Mouse (Mus musculus): Measurements from ENCODE around the gene Prkg1. TPM values are rescaled to one million over a fixed set of nuclear protein-coding genes. Genes with fewer than 3 reads are reported as not detected.

Prkg1 gene
- polyA plus RNA-seq, 1 experiment from 2014 or later: 21.1 TPM

DNA sequence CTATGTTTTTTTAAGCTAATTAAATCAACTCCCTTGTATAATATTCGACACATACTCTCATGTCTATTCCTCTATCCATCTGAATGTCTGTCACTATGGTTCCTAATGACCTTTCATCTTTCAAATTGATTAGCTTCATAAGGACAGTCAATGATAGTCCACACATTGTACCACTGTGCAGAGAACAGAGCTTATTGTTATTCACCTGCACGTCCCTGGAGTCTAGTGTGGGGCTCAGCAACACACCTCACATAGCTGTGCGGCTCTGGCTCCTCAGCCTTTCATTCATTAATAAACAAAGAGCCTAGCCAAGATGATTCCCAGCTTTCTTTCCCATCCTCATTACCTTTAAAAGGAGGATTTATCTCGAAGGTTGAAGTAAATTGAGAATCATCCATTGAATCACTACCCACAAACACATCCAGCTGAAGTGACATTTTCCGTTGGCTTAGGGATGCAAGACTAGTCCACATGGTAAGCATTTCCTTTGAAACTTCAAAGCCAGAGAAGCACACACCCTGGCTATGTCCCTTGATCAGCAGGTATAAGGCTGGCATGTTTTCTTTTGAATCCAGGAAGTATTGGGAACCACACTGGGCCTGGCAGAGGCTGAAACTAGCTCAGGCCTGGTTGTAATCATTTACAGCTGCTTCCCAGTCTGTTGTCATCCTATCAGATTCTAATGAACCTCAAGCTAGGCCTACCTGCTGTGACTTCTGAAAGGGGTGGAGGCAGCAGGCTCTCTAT is 426.3 kb downstream of the Prkg1 start:
- no peak for ATAC-seq (ENCODE audit: insufficient number of reproducible peaks, insufficient read depth, low FRiP score, low read depth)
- Histone ChIP-seq H3K27ac (ENCODE audit: low read length) (no peak overlapping the region), H3K9me3 (ENCODE audit: control insufficient read depth, low read depth, low read length) (no peaks in the 10 kb centered on the region), H3K9ac (replicated peaks; ENCODE audit: low read depth, low read length) (no peak overlapping the region), H3K27me3 (ENCODE audit: control insufficient read depth, insufficient read depth, low read length) (no peaks in the 10 kb centered on the region), H3K4me2 (replicated peaks; ENCODE audit: low read depth, low read length) (no peak overlapping the region), H3K4me3 (ENCODE audit: low read depth, low read length) (no peak overlapping the region), H3K4me1 (ENCODE audit: control insufficient read depth, insufficient read depth, low read length) (no peaks in the 10 kb centered on the region), H3K36me3 (ENCODE audit: control insufficient read depth, insufficient read depth, low read length) (no peaks in the 10 kb centered on the region)
- 76% methylated on average over 5 of the region's 5 CpGs for WGBS

DNA sequence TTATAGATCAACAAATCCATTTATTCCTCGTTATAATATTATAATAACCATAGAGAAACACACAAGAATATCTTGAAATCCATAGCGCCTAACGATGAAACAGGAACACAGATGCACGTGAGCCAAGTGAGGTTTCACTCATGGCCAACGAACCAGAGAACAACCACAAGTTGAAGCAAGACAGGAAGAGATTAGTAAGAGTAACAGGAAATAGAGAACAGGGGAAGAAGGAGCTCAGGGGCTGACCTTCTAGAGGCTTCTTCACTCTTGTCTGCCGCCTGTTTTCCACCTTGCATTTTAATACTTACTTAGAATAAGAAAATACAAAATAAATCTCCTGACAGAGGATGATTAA is 427.0 kb downstream of the Prkg1 start:
- no peak for ATAC-seq (ENCODE audit: insufficient number of reproducible peaks, insufficient read depth, low FRiP score, low read depth)
- Histone ChIP-seq H3K27me3 (ENCODE audit: control insufficient read depth, insufficient read depth, low read length) (no peaks in the 10 kb centered on the region), H3K36me3 (ENCODE audit: control insufficient read depth, insufficient read depth, low read length) (no peaks in the 10 kb centered on the region), H3K4me1 (ENCODE audit: control insufficient read depth, insufficient read depth, low read length) (no peaks in the 10 kb centered on the region), H3K9me3 (ENCODE audit: control insufficient read depth, low read depth, low read length) (no peaks in the 10 kb centered on the region), H3K9ac (replicated peaks; ENCODE audit: low read depth, low read length) (no peak overlapping the region), H3K27ac (ENCODE audit: low read length) (no peak overlapping the region), H3K4me3 (ENCODE audit: low read depth, low read length) (no peak overlapping the region), H3K4me2 (replicated peaks; ENCODE audit: low read depth, low read length) (no peak overlapping the region)
- 81% methylated on average over 6 of the region's 6 CpGs for WGBS

DNA sequence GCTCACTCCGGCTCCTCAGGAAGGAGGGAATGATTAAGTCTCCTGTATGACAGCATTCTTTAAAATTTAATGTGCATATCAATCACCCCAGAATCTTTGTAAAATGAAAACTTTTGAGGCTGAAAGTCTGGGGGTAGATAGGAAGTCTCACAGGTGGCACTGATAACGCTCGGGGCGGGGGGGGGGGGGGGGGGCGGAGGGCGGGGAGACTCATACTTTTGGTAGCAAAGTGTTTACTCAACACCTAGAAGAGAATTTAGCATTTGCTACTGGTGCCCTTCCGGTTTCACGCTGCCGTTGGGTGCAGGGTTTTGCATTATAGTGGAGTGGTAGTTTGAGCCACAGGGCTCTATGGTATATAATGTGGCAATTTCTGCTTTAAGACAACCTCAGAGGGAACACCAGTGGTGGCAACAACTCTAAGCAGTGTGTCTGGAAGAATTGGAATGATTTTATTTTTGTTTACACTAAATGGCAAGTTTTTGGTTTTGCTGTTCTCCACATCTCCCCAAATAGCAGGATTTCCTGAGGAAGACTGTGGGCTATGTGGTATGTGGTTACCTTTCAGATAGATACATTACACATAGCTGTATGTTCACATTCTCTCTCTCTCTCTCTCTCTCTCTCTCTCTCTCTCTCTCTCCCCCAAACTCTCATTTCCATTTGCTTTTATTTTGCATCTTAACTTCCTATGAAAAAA is 427.5 kb downstream of the Prkg1 start:
- WGBS: 51% methylated on average over 7 of the region's 9 CpGs
- no peaks in the 10 kb centered on the region for H3K36me3 ChIP-seq (ENCODE audit: control insufficient read depth, insufficient read depth, low read length)
- no peak overlapping the region for H3K4me2 ChIP-seq (replicated peaks; ENCODE audit: low read depth, low read length)
- H3K9me3 ChIP-seq (ENCODE audit: control insufficient read depth, low read depth, low read length): no peaks in the 10 kb centered on the region
- no peak overlapping the region for H3K9ac ChIP-seq (replicated peaks; ENCODE audit: low read depth, low read length)
- H3K27me3 ChIP-seq (ENCODE audit: control insufficient read depth, insufficient read depth, low read length): no peaks in the 10 kb centered on the region
- no peak overlapping the region for H3K27ac ChIP-seq (ENCODE audit: low read length)
- H3K4me3 ChIP-seq (ENCODE audit: low read depth, low read length): no peak overlapping the region
- H3K4me1 ChIP-seq (ENCODE audit: control insufficient read depth, insufficient read depth, low read length): no peaks in the 10 kb centered on the region
- no peak for ATAC-seq (ENCODE audit: insufficient number of reproducible peaks, insufficient read depth, low FRiP score, low read depth)

GRCm38 (mm10) chr19:31336381-31336780 is 428.5 kb downstream of the Prkg1 start:
- no peaks in the 10 kb centered on the region for H3K9me3 ChIP-seq (ENCODE audit: control insufficient read depth, low read depth, low read length)
- ATAC-seq (ENCODE audit: insufficient number of reproducible peaks, insufficient read depth, low FRiP score, low read depth): no peak
- no peak overlapping the region for H3K27ac ChIP-seq (ENCODE audit: low read length)
- H3K4me1 ChIP-seq (ENCODE audit: control insufficient read depth, insufficient read depth, low read length): no peaks in the 10 kb centered on the region
- no peak overlapping the region for H3K4me3 ChIP-seq (ENCODE audit: low read depth, low read length)
- no peaks in the 10 kb centered on the region for H3K27me3 ChIP-seq (ENCODE audit: control insufficient read depth, insufficient read depth, low read length)
- H3K36me3 ChIP-seq (ENCODE audit: control insufficient read depth, insufficient read depth, low read length): no peaks in the 10 kb centered on the region
- WGBS: 69% methylated on average over 3 of the region's 3 CpGs
- no peak overlapping the region for H3K9ac ChIP-seq (replicated peaks; ENCODE audit: low read depth, low read length)
- no peak overlapping the region for H3K4me2 ChIP-seq (replicated peaks; ENCODE audit: low read depth, low read length)

DNA sequence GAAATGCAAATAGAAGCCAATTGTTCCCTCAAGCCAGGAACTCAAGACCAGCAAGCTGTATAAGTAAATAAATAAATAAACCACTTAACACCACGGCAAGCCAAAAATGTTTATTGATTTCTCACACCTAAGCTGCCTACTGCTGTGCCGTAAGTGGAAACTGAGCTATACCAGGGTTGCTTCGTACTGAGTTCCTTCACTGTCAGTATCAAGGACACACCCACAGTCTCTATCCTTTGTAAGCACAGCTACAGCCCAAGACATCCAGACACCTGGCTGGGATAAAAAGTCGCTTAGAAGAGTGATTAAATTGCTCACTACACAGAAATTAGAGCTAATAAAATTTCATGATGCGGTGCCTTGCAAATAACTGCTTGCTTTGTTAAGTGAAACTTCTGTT is 434.9 kb downstream of the Prkg1 start:
- no peak for ATAC-seq (ENCODE audit: insufficient number of reproducible peaks, insufficient read depth, low FRiP score, low read depth)
- Histone ChIP-seq H3K9me3 (ENCODE audit: control insufficient read depth, low read depth, low read length) (no peaks in the 10 kb centered on the region), H3K9ac (replicated peaks; ENCODE audit: low read depth, low read length) (no peak overlapping the region), H3K4me3 (ENCODE audit: low read depth, low read length) (no peak overlapping the region), H3K27me3 (ENCODE audit: control insufficient read depth, insufficient read depth, low read length) (no peaks in the 10 kb centered on the region), H3K36me3 (ENCODE audit: control insufficient read depth, insufficient read depth, low read length) (no peaks in the 10 kb centered on the region), H3K4me2 (replicated peaks; ENCODE audit: low read depth, low read length) (no peak overlapping the region), H3K27ac (ENCODE audit: low read length) (no peak overlapping the region), H3K4me1 (ENCODE audit: control insufficient read depth, insufficient read depth, low read length) (0 out of 2 replicates have a peak, but pooled peaks cover 6% of the 10 kb centered on the region)
- 44% methylated on average over 5 of the region's 5 CpGs for WGBS

DNA sequence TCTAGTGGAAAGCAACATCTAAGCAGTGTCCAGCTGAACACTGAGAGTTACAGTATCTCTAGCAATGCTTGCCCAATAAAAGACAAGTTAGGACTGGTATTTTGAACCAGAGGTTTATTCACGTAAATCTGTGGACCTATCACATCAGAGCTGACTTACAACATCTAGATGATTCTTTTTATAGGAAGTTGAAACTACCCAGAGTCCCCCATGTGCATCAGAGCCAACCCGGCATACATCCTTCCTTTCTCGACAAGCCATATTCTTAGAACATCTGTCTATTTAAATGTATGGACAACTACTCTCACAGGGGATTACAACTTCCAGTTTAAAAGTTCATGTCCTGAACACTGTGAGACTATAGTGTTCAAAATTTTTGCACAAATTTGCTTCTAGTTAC is 460.1 kb downstream of the Prkg1 start:
- 80% methylated on average over 3 of the region's 3 CpGs for WGBS
- Histone ChIP-seq H3K4me3 (ENCODE audit: low read depth, low read length) (no peak overlapping the region), H3K27ac (ENCODE audit: low read length) (no peak overlapping the region), H3K9ac (replicated peaks; ENCODE audit: low read depth, low read length) (no peak overlapping the region), H3K4me1 (ENCODE audit: control insufficient read depth, insufficient read depth, low read length) (no peaks in the 10 kb centered on the region), H3K9me3 (ENCODE audit: control insufficient read depth, low read depth, low read length) (no peaks in the 10 kb centered on the region), H3K36me3 (ENCODE audit: control insufficient read depth, insufficient read depth, low read length) (no peaks in the 10 kb centered on the region), H3K4me2 (replicated peaks; ENCODE audit: low read depth, low read length) (no peak overlapping the region), H3K27me3 (ENCODE audit: control insufficient read depth, insufficient read depth, low read length) (no peaks in the 10 kb centered on the region)
- ATAC-seq (ENCODE audit: insufficient number of reproducible peaks, insufficient read depth, low FRiP score, low read depth): no peak

- Histone ChIP-seq H3K36me3 (ENCODE audit: control insufficient read depth, insufficient read depth, low read length) (no peaks in the 10 kb centered on the region), H3K9ac (replicated peaks; ENCODE audit: low read depth, low read length) (no peak overlapping the region), H3K27ac (ENCODE audit: low read length) (no peak overlapping the region), H3K4me2 (replicated peaks; ENCODE audit: low read depth, low read length) (no peak overlapping the region), H3K27me3 (ENCODE audit: control insufficient read depth, insufficient read depth, low read length) (no peaks in the 10 kb centered on the region), H3K9me3 (ENCODE audit: control insufficient read depth, low read depth, low read length) (no peaks in the 10 kb centered on the region), H3K4me1 (ENCODE audit: control insufficient read depth, insufficient read depth, low read length) (no peaks in the 10 kb centered on the region), H3K4me3 (ENCODE audit: low read depth, low read length) (no peak overlapping the region)
- WGBS: 70% methylated on average over 2 of the region's 2 CpGs
- ATAC-seq (ENCODE audit: insufficient number of reproducible peaks, insufficient read depth, low FRiP score, low read depth): no peak
These were observed 473.6 kb downstream of the Prkg1 start for GRCm38 (mm10) chr19:31291231-31291630.

- 32% methylated on average over 3 of the region's 3 CpGs for WGBS
- no peaks in the 10 kb centered on the region for H3K36me3 ChIP-seq (ENCODE audit: control insufficient read depth, insufficient read depth, low read length)
- no peak overlapping the region for H3K27ac ChIP-seq (ENCODE audit: low read length)
- H3K9ac ChIP-seq (replicated peaks; ENCODE audit: low read depth, low read length): no peak overlapping the region
- peaks cover 7% of the 10 kb centered on the region; the same call in 1 of the 2 replicates for H3K4me1 ChIP-seq (ENCODE audit: control insufficient read depth, insufficient read depth, low read length)
- no peak for ATAC-seq (ENCODE audit: insufficient number of reproducible peaks, insufficient read depth, low FRiP score, low read depth)
- H3K9me3 ChIP-seq (ENCODE audit: control insufficient read depth, low read depth, low read length): no peaks in the 10 kb centered on the region
- H3K27me3 ChIP-seq (ENCODE audit: control insufficient read depth, insufficient read depth, low read length): no peaks in the 10 kb centered on the region
- no peak overlapping the region for H3K4me3 ChIP-seq (ENCODE audit: low read depth, low read length)
- no peak overlapping the region for H3K4me2 ChIP-seq (replicated peaks; ENCODE audit: low read depth, low read length)
These were observed 480.3 kb downstream of the Prkg1 start for GRCm38 (mm10) chr19:31284581-31284980.

Data from stomach, embryonic 14.5 days (tissue).